Mouse (Mus musculus): ENCODE results near the gene Glo1. TPM values are rescaled to one million over a fixed set of nuclear protein-coding genes. Genes with fewer than 3 reads are reported as not detected.
A peak's percentile ranks its signal among the peaks of the same experiment; 100 is the strongest.

Glo1 gene
- polyA plus RNA-seq, 1 experiment from 2014 or later, result 188 TPM

- Histone ChIP-seq H3K4me2 (replicated peaks) (no peak overlapping the region), H3K9me3 (replicated peaks) (no peaks in the 10 kb centered on the region), H3K36me3 (no peaks in the 10 kb centered on the region), H3K27me3 (no peaks in the 10 kb centered on the region), H3K4me3 (replicated peaks) (no peak overlapping the region), H3K27ac (replicated peaks) (no peak overlapping the region), H3K4me1 (no peaks in the 10 kb centered on the region), H3K9ac (no peak overlapping the region)
- 86% methylated on average over 2 of the region's 2 CpGs for WGBS
- ATAC-seq (ENCODE audit: insufficient number of reproducible peaks, low FRiP score, low TSS enrichment, low read depth), result no peak
These were observed 63.9 kb downstream of the Glo1 start for GRCm38 (mm10) chr17:30562770-30563169.

DNA sequence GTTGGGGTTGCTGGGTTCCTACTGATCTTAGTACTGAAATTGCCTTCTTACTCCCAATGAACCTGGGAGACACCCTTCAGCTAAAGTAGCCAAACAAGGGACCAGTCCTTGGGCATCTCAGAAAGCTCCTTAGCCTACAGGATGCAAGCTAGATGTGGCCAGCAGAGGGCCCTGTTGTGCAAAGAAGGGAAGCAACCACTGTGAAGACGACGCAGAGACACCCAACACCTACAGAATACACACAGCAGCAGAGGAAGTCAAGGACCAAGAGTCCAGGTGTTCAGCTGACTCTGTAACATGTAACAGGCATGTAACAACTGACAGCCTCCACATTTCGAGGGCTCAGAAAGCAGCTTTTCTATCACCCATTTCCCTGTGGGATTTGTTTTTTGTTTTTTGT is 67.1 kb downstream of the Glo1 start:
- Histone ChIP-seq H3K36me3 (no peaks in the 10 kb centered on the region), H3K9ac (no peak overlapping the region)
- 46% methylated on average over 3 of the region's 3 CpGs for WGBS

DNA sequence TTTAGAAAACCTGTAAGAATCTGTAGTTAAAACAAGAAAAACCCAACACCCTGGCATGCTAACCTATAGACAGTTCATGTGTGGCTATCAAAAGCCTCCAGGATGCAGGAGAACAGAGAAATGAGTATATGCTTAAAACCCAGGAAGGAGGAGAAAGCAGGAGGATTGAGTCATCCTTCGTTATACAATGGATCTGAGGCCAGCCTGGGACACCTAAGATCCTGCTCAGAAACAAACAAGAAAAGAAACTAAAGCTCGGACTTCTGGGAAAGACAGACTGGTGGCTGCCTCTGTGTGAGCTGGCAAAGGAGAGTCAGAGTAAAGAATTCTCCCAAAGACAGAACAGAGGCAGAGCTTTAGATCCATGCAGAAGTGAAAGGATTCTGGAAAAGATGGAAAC is 68.0 kb downstream of the Glo1 start:
- Histone ChIP-seq H3K4me1 (no peaks in the 10 kb centered on the region), H3K36me3 (no peaks in the 10 kb centered on the region), H3K27ac (replicated peaks) (no peak overlapping the region), H3K9me3 (replicated peaks) (no peaks in the 10 kb centered on the region), H3K9ac (no peak overlapping the region), H3K4me2 (replicated peaks) (no peak overlapping the region), H3K4me3 (replicated peaks) (no peak overlapping the region), H3K27me3 (no peaks in the 10 kb centered on the region)
- 72% methylated on average over 2 of the region's 2 CpGs for WGBS
- ATAC-seq (ENCODE audit: insufficient number of reproducible peaks, low FRiP score, low TSS enrichment, low read depth), result no peak

More for the DNA sequence above, 67.1 kb downstream of the Glo1 start:
- ATAC-seq (ENCODE audit: insufficient number of reproducible peaks, low FRiP score, low TSS enrichment, low read depth), result no peak
- Histone ChIP-seq H3K4me2 (replicated peaks) (no peak overlapping the region), H3K4me1 (no peaks in the 10 kb centered on the region), H3K9me3 (replicated peaks) (no peaks in the 10 kb centered on the region), H3K4me3 (replicated peaks) (no peak overlapping the region), H3K27ac (replicated peaks) (no peak overlapping the region), H3K27me3 (no peaks in the 10 kb centered on the region)

DNA sequence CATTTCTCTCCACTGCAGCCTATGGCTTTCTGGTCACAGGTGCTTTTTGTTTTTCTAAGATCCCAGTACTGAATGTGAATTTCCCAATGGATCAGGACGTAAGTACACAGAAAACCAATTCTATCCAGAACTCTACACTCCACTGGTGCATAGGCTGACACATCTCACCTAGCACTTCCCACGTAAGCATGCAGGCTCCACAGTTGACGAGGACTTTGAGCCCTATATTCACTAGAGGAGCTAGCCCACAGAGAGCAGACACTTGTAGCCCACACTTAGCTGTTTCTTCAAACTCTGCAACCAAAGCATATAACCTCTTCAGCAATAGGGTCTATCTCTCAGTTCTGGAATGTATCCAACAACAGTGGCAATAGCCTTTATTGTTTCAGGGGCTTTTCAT is 70.2 kb downstream of the Glo1 start:
- H3K27ac ChIP-seq (replicated peaks), result no peak overlapping the region
- no peaks in the 10 kb centered on the region for H3K27me3 ChIP-seq
- no peak overlapping the region for H3K9ac ChIP-seq
- H3K4me3 ChIP-seq (replicated peaks), result no peak overlapping the region
- H3K9me3 ChIP-seq (replicated peaks), result no peaks in the 10 kb centered on the region
- 84% methylated on average over 3 of the region's 3 CpGs for WGBS
- ATAC-seq (ENCODE audit: insufficient number of reproducible peaks, low FRiP score, low TSS enrichment, low read depth), result no peak
- H3K4me1 ChIP-seq, result no peaks in the 10 kb centered on the region
- H3K36me3 ChIP-seq, result no peaks in the 10 kb centered on the region
- no peak overlapping the region for H3K4me2 ChIP-seq (replicated peaks)

DNA sequence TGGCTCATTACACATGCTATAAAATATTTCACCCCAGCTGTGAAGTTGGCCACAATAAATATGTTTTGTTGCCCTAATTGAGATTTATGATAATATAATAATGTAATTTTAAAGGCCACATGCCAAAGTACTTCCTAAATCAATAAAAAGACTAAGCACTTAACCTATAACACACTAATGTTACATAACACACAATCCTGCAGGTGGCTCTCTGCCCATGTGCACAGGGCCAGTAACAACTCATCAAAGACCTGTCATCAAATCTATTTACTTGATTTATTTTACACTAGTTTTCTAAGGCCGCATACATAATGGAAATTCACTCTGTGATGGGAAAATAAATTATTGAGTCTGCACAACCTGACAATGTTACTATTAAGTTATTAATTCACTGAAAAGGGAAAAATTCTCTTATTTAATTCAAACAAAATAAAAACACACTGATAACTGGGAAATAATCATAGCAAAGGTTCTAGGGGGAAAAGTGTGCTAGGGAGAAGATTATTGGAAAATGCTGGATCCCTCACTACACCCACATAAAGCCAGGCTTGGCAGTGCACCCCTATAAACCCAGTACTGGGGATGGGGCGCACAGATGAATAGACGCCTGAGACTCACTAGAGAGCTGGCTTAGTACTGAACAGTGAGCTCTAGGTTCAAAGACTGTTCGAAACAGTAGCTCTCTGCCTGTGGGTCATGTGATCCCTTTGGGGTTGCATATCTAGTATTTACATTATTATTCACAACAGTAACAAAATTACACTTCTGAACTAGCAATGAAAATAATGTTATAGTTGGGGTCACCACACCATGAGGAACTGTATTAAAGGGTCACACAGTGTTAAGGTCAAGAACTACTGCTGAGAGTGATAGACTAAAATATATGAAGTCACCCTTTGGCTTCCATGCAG is 73.4 kb downstream of the Glo1 start:
- H3K4me3 ChIP-seq (replicated peaks), result no peak overlapping the region
- no peak overlapping the region for H3K9ac ChIP-seq
- no peak overlapping the region for H3K4me2 ChIP-seq (replicated peaks)
- 87% methylated on average over 4 of the region's 4 CpGs for WGBS
- ATAC-seq (ENCODE audit: insufficient number of reproducible peaks, low FRiP score, low TSS enrichment, low read depth), result no peak
- no peaks in the 10 kb centered on the region for H3K9me3 ChIP-seq (replicated peaks)
- H3K4me1 ChIP-seq, result peaks cover 19% of the 10 kb centered on the region
- H3K27ac ChIP-seq (replicated peaks), result no peak overlapping the region
- no peaks in the 10 kb centered on the region for H3K36me3 ChIP-seq
- no peaks in the 10 kb centered on the region for H3K27me3 ChIP-seq

- Histone ChIP-seq H3K9me3 (replicated peaks) (no peaks in the 10 kb centered on the region), H3K4me2 (replicated peaks) (no peak overlapping the region), H3K4me3 (replicated peaks) (no peak overlapping the region), H3K36me3 (no peaks in the 10 kb centered on the region), H3K4me1 (peaks cover 19% of the 10 kb centered on the region), H3K27me3 (no peaks in the 10 kb centered on the region), H3K27ac (replicated peaks) (peak overlapping the region; percentile 28; the same call in 1 of the 2 replicates), H3K9ac (no peak overlapping the region)
- ATAC-seq (ENCODE audit: insufficient number of reproducible peaks, low FRiP score, low TSS enrichment, low read depth), result no peak
- 36% methylated on average over 1 of the region's 1 CpGs for WGBS
These were observed 75.9 kb downstream of the Glo1 start for GRCm38 (mm10) chr17:30550774-30551107.

GRCm38 (mm10) chr17:30549899-30550773 is 76.5 kb downstream of the Glo1 start:
- no peak for ATAC-seq (ENCODE audit: insufficient number of reproducible peaks, low FRiP score, low TSS enrichment, low read depth)
- Histone ChIP-seq H3K36me3 (no peaks in the 10 kb centered on the region), H3K9me3 (replicated peaks) (no peaks in the 10 kb centered on the region), H3K9ac (no peak overlapping the region), H3K27ac (replicated peaks) (peak overlapping the region; percentile 28; the same call in 1 of the 2 replicates), H3K27me3 (no peaks in the 10 kb centered on the region), H3K4me3 (replicated peaks) (no peak overlapping the region), H3K4me1 (peaks cover 19% of the 10 kb centered on the region), H3K4me2 (replicated peaks) (no peak overlapping the region)
- WGBS, result 47% methylated on average over 9 of the region's 9 CpGs

GRCm38 (mm10) chr17:30539098-30539497 is 87.6 kb downstream of the Glo1 start:
- WGBS, result 28% methylated on average over 8 of the region's 8 CpGs
- Histone ChIP-seq H3K27me3 (no peaks in the 10 kb centered on the region), H3K36me3 (no peaks in the 10 kb centered on the region), H3K27ac (replicated peaks) (0 out of 2 replicates have a peak overlapping the region, but pooled peaks have one; percentile 25), H3K4me1 (peaks cover 6% of the 10 kb centered on the region; the same call in 1 of the 2 replicates), H3K9ac (no peak overlapping the region), H3K4me3 (replicated peaks) (no peak overlapping the region), H3K4me2 (replicated peaks) (no peak overlapping the region), H3K9me3 (replicated peaks) (no peaks in the 10 kb centered on the region)
- ATAC-seq (ENCODE audit: insufficient number of reproducible peaks, low FRiP score, low TSS enrichment, low read depth), result no peak; the same call in 1 of the 2 replicates

DNA sequence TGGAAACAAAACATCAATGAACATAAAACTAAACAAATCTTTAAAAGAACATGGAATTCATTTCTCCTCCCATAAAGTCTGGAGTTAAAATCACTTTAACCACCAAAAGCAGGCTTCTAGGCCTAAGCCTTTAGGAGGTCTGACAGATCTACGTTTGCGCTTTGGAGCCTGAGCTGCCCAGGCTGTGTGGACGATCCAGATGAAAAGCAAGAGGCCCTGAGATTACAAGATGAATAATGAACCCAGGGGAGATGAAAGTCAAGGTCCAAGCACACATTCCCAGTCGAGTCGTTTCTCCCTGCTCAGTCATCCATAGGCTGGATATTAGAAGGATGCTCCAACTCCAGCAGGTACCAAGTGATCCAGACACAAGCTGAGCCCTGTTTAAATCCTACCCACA is 90.0 kb downstream of the Glo1 start:
- H3K27ac ChIP-seq (replicated peaks), result no peak overlapping the region
- no peak overlapping the region for H3K9ac ChIP-seq
- no peaks in the 10 kb centered on the region for H3K9me3 ChIP-seq (replicated peaks)
- no peak overlapping the region for H3K4me2 ChIP-seq (replicated peaks)
- H3K36me3 ChIP-seq, result no peaks in the 10 kb centered on the region
- H3K27me3 ChIP-seq, result no peaks in the 10 kb centered on the region
- 82% methylated on average over 5 of the region's 5 CpGs for WGBS
- no peak for ATAC-seq (ENCODE audit: insufficient number of reproducible peaks, low FRiP score, low TSS enrichment, low read depth)
- H3K4me1 ChIP-seq, result peaks cover 6% of the 10 kb centered on the region; the same call in 1 of the 2 replicates
- no peak overlapping the region for H3K4me3 ChIP-seq (replicated peaks)

All from embryonic facial prominence, embryonic 15.5 days (tissue).